Mouse (Mus musculus) small intestine, adult 2 months (tissue): ENCODE measurements around the gene Tomm70a.

Experiments used
- CTCF ChIP-seq: fragments of 200-500 bp; IDR thresholded peaks from 2 replicates; pipeline ENCODE4 v1.5.1; 2012; ENCODE audit warnings: low read depth, mild to moderate bottlenecking, control low read depth, inconsistent platforms, low read length, moderate library complexity, mixed read lengths; ENCODE audit not compliant: insufficient replicate concordance, insufficient read length; ENCODE audit errors: extremely low read depth
- POLR2A ChIP-seq: fragments of 200-500 bp; IDR thresholded peaks from 2 replicates; pipeline ENCODE4 v1.6.1; 2012; ENCODE audit warnings: low read depth, mild to moderate bottlenecking, control low read depth, inconsistent platforms, low read length, moderate library complexity

- no peak for TF ChIP-seq POLR2A
- TF ChIP-seq CTCF, result no peak
Measured at GRCm38 (mm10) chr16:57116066-57116465, 5.4 kb upstream of the Tomm70a start.
